Mouse (Mus musculus): ENCODE data around the gene Cyp26c1. TPM values are rescaled to one million over a fixed set of nuclear protein-coding genes. Genes with fewer than 3 reads are reported as not detected.

Gene Cyp26c1
- polyA plus RNA-seq, 1 experiment from 2014 or later, result 10.1 TPM

- Histone ChIP-seq H3K27me3 (ENCODE audit: insufficient read depth, poor library complexity, severe bottlenecking) (peaks cover 57% of the 10 kb centered on the region), H3K4me3 (no peak overlapping the region), H3K27ac (no peak overlapping the region), H3K36me3 (no peaks in the 10 kb centered on the region), H3K9me3 (no peaks in the 10 kb centered on the region), H3K4me1 (replicated peaks) (no peaks in the 10 kb centered on the region; the same call in 1 of the 2 replicates)
- no peak for DNase-seq (ENCODE audit: low spot score)
- 91% methylated on average over 5 of the region's 5 CpGs for WGBS
These were observed 20.3 kb downstream of the Cyp26c1 start for GRCm38 (mm10) chr19:37705722-37706121.

GRCm38 (mm10) chr19:37714681-37715080 lies 29.3 kb downstream of the Cyp26c1 start:
- no peaks in the 10 kb centered on the region for H3K9me3 ChIP-seq
- H3K4me1 ChIP-seq (replicated peaks), result 0 out of 2 replicates have a peak, but pooled peaks cover 2% of the 10 kb centered on the region
- no peak for DNase-seq (ENCODE audit: low spot score)
- H3K36me3 ChIP-seq, result no peaks in the 10 kb centered on the region
- H3K27me3 ChIP-seq (ENCODE audit: insufficient read depth, poor library complexity, severe bottlenecking), result 0 out of 2 replicates have a peak, but pooled peaks cover 5% of the 10 kb centered on the region
- no peak overlapping the region for H3K4me3 ChIP-seq
- WGBS, result 79% methylated on average over 10 of the region's 10 CpGs
- H3K27ac ChIP-seq, result no peak overlapping the region

GRCm38 (mm10) chr19:37715980-37716379 lies 30.6 kb downstream of the Cyp26c1 start:
- no peaks in the 10 kb centered on the region for H3K36me3 ChIP-seq
- 0 out of 2 replicates have a peak, but pooled peaks cover 2% of the 10 kb centered on the region for H3K4me1 ChIP-seq (replicated peaks)
- WGBS, result 63% methylated on average over 1 of the region's 1 CpGs
- DNase-seq (ENCODE audit: low spot score), result no peak
- 0 out of 2 replicates have a peak, but pooled peaks cover 5% of the 10 kb centered on the region for H3K27me3 ChIP-seq (ENCODE audit: insufficient read depth, poor library complexity, severe bottlenecking)
- H3K27ac ChIP-seq, result no peak overlapping the region
- no peak overlapping the region for H3K4me3 ChIP-seq
- H3K9me3 ChIP-seq, result no peaks in the 10 kb centered on the region

GRCm38 (mm10) chr19:37716524-37717175 lies 31.3 kb downstream of the Cyp26c1 start:
- 0 out of 2 replicates have a peak, but pooled peaks cover 5% of the 10 kb centered on the region for H3K27me3 ChIP-seq (ENCODE audit: insufficient read depth, poor library complexity, severe bottlenecking)
- H3K27ac ChIP-seq, result no peak overlapping the region
- no peaks in the 10 kb centered on the region for H3K36me3 ChIP-seq
- DNase-seq (ENCODE audit: low spot score), result no peak
- WGBS, result 86% methylated on average over 12 of the region's 12 CpGs
- 0 out of 2 replicates have a peak, but pooled peaks cover 2% of the 10 kb centered on the region for H3K4me1 ChIP-seq (replicated peaks)
- no peaks in the 10 kb centered on the region for H3K9me3 ChIP-seq
- H3K4me3 ChIP-seq, result no peak overlapping the region

GRCm38 (mm10) chr19:37719166-37719565 lies 33.8 kb downstream of the Cyp26c1 start:
- Histone ChIP-seq H3K27me3 (ENCODE audit: insufficient read depth, poor library complexity, severe bottlenecking) (0 out of 2 replicates have a peak, but pooled peaks cover 5% of the 10 kb centered on the region), H3K9me3 (no peaks in the 10 kb centered on the region), H3K36me3 (no peaks in the 10 kb centered on the region), H3K4me1 (replicated peaks) (0 out of 2 replicates have a peak, but pooled peaks cover 2% of the 10 kb centered on the region), H3K4me3 (no peak overlapping the region), H3K27ac (no peak overlapping the region)
- 28% methylated on average over 1 of the region's 1 CpGs for WGBS
- DNase-seq (ENCODE audit: low spot score), result no peak

- H3K27ac ChIP-seq, result no peak overlapping the region
- no peak overlapping the region for H3K4me3 ChIP-seq
- DNase-seq (ENCODE audit: low spot score), result no peak
- H3K4me1 ChIP-seq (replicated peaks), result no peaks in the 10 kb centered on the region
- WGBS, result 95% methylated on average over 5 of the region's 5 CpGs
- no peaks in the 10 kb centered on the region for H3K27me3 ChIP-seq (ENCODE audit: insufficient read depth, poor library complexity, severe bottlenecking)
- H3K9me3 ChIP-seq, result no peaks in the 10 kb centered on the region
- no peaks in the 10 kb centered on the region for H3K36me3 ChIP-seq
These were observed 39.2 kb downstream of the Cyp26c1 start for GRCm38 (mm10) chr19:37724591-37724990.

- 91% methylated on average over 7 of the region's 7 CpGs for WGBS
- no peaks in the 10 kb centered on the region for H3K4me1 ChIP-seq (replicated peaks)
- no peak overlapping the region for H3K27ac ChIP-seq
- no peaks in the 10 kb centered on the region for H3K27me3 ChIP-seq (ENCODE audit: insufficient read depth, poor library complexity, severe bottlenecking)
- no peaks in the 10 kb centered on the region for H3K36me3 ChIP-seq
- DNase-seq (ENCODE audit: low spot score), result no peak
- peaks cover 4% of the 10 kb centered on the region; the same call in 1 of the 2 replicates for H3K9me3 ChIP-seq
- no peak overlapping the region for H3K4me3 ChIP-seq
These were observed 41.2 kb downstream of the Cyp26c1 start for GRCm38 (mm10) chr19:37726585-37726984.

- Histone ChIP-seq H3K36me3 (no peaks in the 10 kb centered on the region), H3K4me1 (replicated peaks) (no peaks in the 10 kb centered on the region), H3K9me3 (peaks cover 4% of the 10 kb centered on the region; the same call in 1 of the 2 replicates), H3K27me3 (ENCODE audit: insufficient read depth, poor library complexity, severe bottlenecking) (no peaks in the 10 kb centered on the region), H3K27ac (no peak overlapping the region), H3K4me3 (no peak overlapping the region)
- no peak for DNase-seq (ENCODE audit: low spot score)
- 94% methylated on average over 2 of the region's 2 CpGs for WGBS
These were observed 42.0 kb downstream of the Cyp26c1 start for GRCm38 (mm10) chr19:37727366-37727765.

GRCm38 (mm10) chr19:37735426-37735825 lies 50.0 kb downstream of the Cyp26c1 start:
- H3K36me3 ChIP-seq, result no peaks in the 10 kb centered on the region
- WGBS, result 88% methylated on average over 8 of the region's 8 CpGs
- H3K27ac ChIP-seq, result no peak overlapping the region
- H3K4me3 ChIP-seq, result no peak overlapping the region
- no peaks in the 10 kb centered on the region for H3K27me3 ChIP-seq (ENCODE audit: insufficient read depth, poor library complexity, severe bottlenecking)
- no peaks in the 10 kb centered on the region for H3K4me1 ChIP-seq (replicated peaks)
- H3K9me3 ChIP-seq, result peaks cover 4% of the 10 kb centered on the region; the same call in 1 of the 2 replicates
- no peak for DNase-seq (ENCODE audit: low spot score)

GRCm38 (mm10) chr19:37738575-37738974 lies 53.2 kb downstream of the Cyp26c1 start:
- no peaks in the 10 kb centered on the region for H3K27me3 ChIP-seq (ENCODE audit: insufficient read depth, poor library complexity, severe bottlenecking)
- WGBS, result 94% methylated on average over 3 of the region's 3 CpGs

GRCm38 (mm10) chr19:37740043-37740442 lies 54.7 kb downstream of the Cyp26c1 start:
- WGBS, result 75% methylated on average over 7 of the region's 7 CpGs
- H3K4me3 ChIP-seq, result no peak overlapping the region
- DNase-seq (ENCODE audit: low spot score), result no peak
- no peak overlapping the region for H3K27ac ChIP-seq
- H3K36me3 ChIP-seq, result no peaks in the 10 kb centered on the region
- no peaks in the 10 kb centered on the region for H3K4me1 ChIP-seq (replicated peaks)
- H3K27me3 ChIP-seq (ENCODE audit: insufficient read depth, poor library complexity, severe bottlenecking), result no peaks in the 10 kb centered on the region
- no peaks in the 10 kb centered on the region for H3K9me3 ChIP-seq

More at GRCm38 (mm10) chr19:37738575-37738974, 53.2 kb downstream of the Cyp26c1 start:
- Histone ChIP-seq H3K4me1 (replicated peaks) (no peaks in the 10 kb centered on the region), H3K9me3 (no peaks in the 10 kb centered on the region), H3K36me3 (no peaks in the 10 kb centered on the region), H3K4me3 (no peak overlapping the region), H3K27ac (no peak overlapping the region)
- DNase-seq (ENCODE audit: low spot score), result no peak
